Mouse (Mus musculus) kidney, embryonic 15.5 days (tissue): ENCODE results near the gene Rwdd2b. TPM values are rescaled to one million over a fixed set of nuclear protein-coding genes. Genes with fewer than 3 reads are reported as not detected.

ENCODE experiments used
- ATAC-seq: fragments of 200-750 bp; cut with Nextera tagmentation; replicated peaks from 2 replicates; pipeline ENCODE4 v1.8.0; 2017; ENCODE audit warnings: moderate TSS enrichment; ENCODE audit not compliant: low FRiP score
- H3K27ac ChIP-seq: fragments of 300-500 bp; sonication (generic); 2 replicates; pipeline ENCODE4 v1.5.1; 2015; ENCODE audit warnings: mild to moderate bottlenecking, inconsistent platforms
- H3K27me3 ChIP-seq: fragments of 300-500 bp; sonication (generic); 2 replicates; pipeline ENCODE4 v1.6.1; 2015; ENCODE audit warnings: inconsistent platforms
- H3K36me3 ChIP-seq: fragments of 300-500 bp; sonication (generic); 2 replicates; pipeline ENCODE4 v1.6.1; 2015; ENCODE audit warnings: inconsistent platforms
- H3K4me1 ChIP-seq: fragments of 300-500 bp; sonication (generic); 2 replicates; pipeline ENCODE4 v1.6.1; 2015; ENCODE audit warnings: inconsistent platforms
- H3K4me2 ChIP-seq: fragments of 300-500 bp; sonication (generic); 2 replicates; pipeline ENCODE4 v1.6.1; 2015; ENCODE audit warnings: moderate library complexity, mild to moderate bottlenecking, inconsistent platforms
- H3K4me3 ChIP-seq: fragments of 300-500 bp; sonication (generic); replicated peaks from 2 replicates; pipeline ENCODE4 v1.5.1; 2015; ENCODE audit warnings: mild to moderate bottlenecking, inconsistent platforms
- H3K9ac ChIP-seq: fragments of 300-500 bp; sonication (generic); 2 replicates; pipeline ENCODE4 v1.6.1; 2015; ENCODE audit warnings: mild to moderate bottlenecking, inconsistent platforms
- H3K9me3 ChIP-seq: fragments of 300-500 bp; sonication (generic); replicated peaks from 2 replicates; pipeline ENCODE4 v1.6.1; 2016; ENCODE audit warnings: inconsistent platforms
- WGBS: fragments of 180-500 bp; shearing (Covaris S2); methylation state at CpG from one replicate; pipeline ENCODE4 v1.1.7; 2015; ENCODE audit warnings: mixed read lengths; 5-methylcytosine and 5-hydroxymethylcytosine counted together
- polyA plus RNA-seq: library from polyadenylated mRNA; unstranded; fragments of >200 nt; fragmentation: Nextera tagmentation; extraction: Ambion mirVana; gene quantifications from 2 replicates; pipeline ENCODE4 v1.2.1, GENCODE M21; 2015

The Rwdd2b gene
- polyA plus RNA-seq, 1 experiment from 2014 or later, result 12.3 TPM

DNA sequence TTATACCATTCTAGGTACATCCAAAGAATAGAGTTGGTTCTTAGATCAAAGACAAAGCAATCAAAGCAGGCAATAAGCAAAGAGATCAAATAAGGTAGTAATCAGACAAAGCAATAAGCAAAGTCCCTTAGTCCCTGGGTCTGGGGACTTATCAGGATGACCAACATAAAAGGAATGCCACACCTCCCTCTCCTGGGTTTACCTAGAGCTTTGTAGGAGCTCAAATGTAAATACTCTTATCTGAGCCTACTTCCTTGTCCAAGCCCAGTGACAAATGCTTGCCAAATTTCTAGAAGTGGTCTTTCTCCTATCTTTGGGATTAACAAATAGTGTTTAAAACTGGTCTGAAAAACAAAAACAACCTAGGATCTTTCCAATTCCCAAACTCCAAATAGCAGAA, 2.9 kb upstream of the Rwdd2b start:
- no peak overlapping the region for H3K9ac ChIP-seq
- ATAC-seq, result no peak
- H3K4me3 ChIP-seq, result no peak overlapping the region
- no peak overlapping the region for H3K4me2 ChIP-seq
- H3K27me3 ChIP-seq, result no peaks in the 10 kb centered on the region
- H3K4me1 ChIP-seq, result peaks cover 16% of the 10 kb centered on the region
- H3K9me3 ChIP-seq, result no peaks in the 10 kb centered on the region
- no peaks in the 10 kb centered on the region for H3K36me3 ChIP-seq
- no peak overlapping the region for H3K27ac ChIP-seq

GRCm38 (mm10) chr16:87442291-87442690, 1.9 kb upstream of the Rwdd2b start:
- no peak overlapping the region for H3K9ac ChIP-seq
- no peak overlapping the region for H3K4me3 ChIP-seq
- H3K27ac ChIP-seq, result no peak overlapping the region
- no peak for ATAC-seq
- H3K9me3 ChIP-seq, result no peaks in the 10 kb centered on the region
- H3K27me3 ChIP-seq, result no peaks in the 10 kb centered on the region
- 42% methylated on average over 5 of the region's 5 CpGs for WGBS
- H3K4me1 ChIP-seq, result peaks cover 16% of the 10 kb centered on the region
- no peaks in the 10 kb centered on the region for H3K36me3 ChIP-seq
- no peak overlapping the region for H3K4me2 ChIP-seq

DNA sequence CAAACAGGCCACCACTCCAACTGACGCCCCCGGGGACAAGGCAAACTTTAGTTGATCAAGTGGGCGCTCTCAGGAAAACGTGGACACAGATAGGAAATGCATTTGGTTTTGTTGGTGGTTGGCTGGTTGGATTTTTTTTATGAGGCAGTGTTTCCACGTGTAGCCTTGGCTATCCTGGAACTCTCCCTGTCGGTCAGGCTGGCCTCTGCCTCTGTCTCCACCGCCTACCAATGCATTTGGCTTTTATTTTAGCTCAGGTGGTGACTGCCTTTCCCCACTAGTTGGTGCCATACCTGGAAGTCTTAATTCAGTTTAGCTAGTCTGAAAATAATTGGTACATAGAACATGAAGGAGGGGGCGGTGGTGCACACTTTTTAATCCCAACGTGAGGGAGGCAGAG, 716 bp upstream of the Rwdd2b start:
- Histone ChIP-seq H3K9me3 (no peaks in the 10 kb centered on the region), H3K4me1 (peaks cover 16% of the 10 kb centered on the region), H3K27ac (no peak overlapping the region; the same call in 1 of the 2 replicates), H3K36me3 (no peaks in the 10 kb centered on the region), H3K4me2 (peak overlapping the region; percentile 80), H3K9ac (peak overlapping the region; percentile 84), H3K4me3 (peak overlapping the region; percentile 94), H3K27me3 (no peaks in the 10 kb centered on the region)
- ATAC-seq, result no peak
- WGBS, result 26% methylated on average over 9 of the region's 9 CpGs

DNA sequence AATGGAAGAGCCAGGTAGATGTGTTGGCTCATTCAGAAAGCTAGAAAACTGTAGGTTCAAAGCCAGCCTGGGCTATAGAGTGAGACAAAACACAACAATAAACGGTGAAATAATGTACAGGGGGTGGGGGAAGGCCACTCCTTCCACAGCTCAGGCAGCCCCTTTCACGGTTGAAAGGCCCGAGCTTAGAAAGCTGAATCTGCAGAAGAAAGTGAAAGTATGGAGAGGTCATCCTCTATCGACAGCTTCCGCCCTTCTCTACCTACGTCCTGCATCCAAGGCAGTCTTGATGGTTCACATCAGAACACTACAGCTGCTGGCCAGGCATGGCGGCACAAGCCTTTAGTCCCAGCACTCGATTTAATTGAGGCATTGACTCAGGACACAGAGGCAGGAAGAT, 1.7 kb downstream of the Rwdd2b start:
- H3K4me3 ChIP-seq, result no peak overlapping the region
- no peak overlapping the region for H3K4me2 ChIP-seq
- no peaks in the 10 kb centered on the region for H3K9me3 ChIP-seq
- peaks cover 16% of the 10 kb centered on the region for H3K4me1 ChIP-seq
- no peak for ATAC-seq
- no peaks in the 10 kb centered on the region for H3K36me3 ChIP-seq
- H3K27ac ChIP-seq, result no peak overlapping the region
- 88% methylated on average over 8 of the region's 8 CpGs for WGBS
- H3K27me3 ChIP-seq, result no peaks in the 10 kb centered on the region
- no peak overlapping the region for H3K9ac ChIP-seq

DNA sequence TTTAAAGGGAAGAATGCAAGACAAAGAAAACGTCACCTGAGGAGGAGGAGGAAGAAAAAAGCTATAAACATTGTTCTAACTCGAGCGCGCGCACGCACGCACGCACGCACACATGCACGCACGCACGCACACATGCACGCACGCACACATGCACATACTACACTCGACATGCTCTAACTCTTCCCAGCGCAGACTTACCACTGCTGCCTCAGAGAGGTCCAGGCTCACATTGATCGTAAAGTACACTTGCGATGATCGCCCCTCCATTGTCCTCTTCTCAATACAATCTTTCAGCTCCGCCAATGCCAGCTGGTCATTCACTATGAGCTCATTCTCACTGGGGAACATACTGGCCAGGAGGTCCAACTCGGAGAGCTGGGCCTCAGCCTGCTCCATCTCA, 3.3 kb downstream of the Rwdd2b start:
- Histone ChIP-seq H3K27ac (no peak overlapping the region), H3K4me3 (no peak overlapping the region), H3K9me3 (no peaks in the 10 kb centered on the region), H3K27me3 (no peaks in the 10 kb centered on the region), H3K4me2 (no peak overlapping the region), H3K4me1 (peaks cover 16% of the 10 kb centered on the region), H3K9ac (no peak overlapping the region), H3K36me3 (no peaks in the 10 kb centered on the region)
- 92% methylated on average over 21 of the region's 21 CpGs for WGBS
- ATAC-seq, result no peak

DNA sequence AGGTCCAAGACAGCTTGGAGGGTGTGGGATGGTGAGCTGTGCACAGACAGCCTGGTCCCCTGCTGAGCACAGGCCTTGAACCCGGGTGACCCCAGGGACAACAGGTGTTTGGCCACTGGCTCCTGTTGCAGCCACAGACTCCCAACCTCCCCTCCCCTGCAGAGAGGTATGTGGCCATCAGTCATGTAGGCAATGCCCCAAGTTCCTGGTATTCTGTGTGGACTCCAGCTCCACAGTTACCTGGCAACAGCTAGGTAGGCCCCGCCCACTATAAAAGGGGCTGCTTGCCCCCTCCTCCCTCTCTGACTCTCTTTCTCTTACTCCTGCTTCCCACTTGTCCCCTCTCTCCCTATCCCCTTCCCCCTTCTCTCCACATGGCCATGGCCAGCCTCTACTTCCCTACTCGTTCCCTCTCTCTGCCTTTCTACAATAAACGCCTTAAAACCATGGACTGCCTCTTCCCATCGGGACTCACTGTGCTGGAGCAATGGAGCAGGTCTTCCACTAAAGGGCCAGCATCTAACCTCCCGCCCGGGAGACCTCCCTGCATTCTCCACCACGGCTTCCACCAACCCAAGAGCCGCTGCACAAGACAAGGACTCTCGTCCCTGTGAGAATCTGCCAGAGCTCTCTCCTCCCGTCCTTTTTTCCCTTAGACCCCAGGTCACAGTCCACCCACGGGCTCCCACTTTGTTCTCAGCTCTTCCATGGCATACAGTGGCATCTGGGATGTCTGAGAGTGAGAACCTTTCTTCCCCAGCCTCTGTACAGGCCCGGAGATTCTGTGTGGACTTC, 4.8 kb downstream of the Rwdd2b start:
- WGBS, result 86% methylated on average over 13 of the region's 13 CpGs
- Histone ChIP-seq H3K36me3 (no peaks in the 10 kb centered on the region), H3K4me2 (no peak overlapping the region), H3K27ac (no peak overlapping the region), H3K9me3 (no peaks in the 10 kb centered on the region), H3K9ac (no peak overlapping the region), H3K27me3 (no peaks in the 10 kb centered on the region), H3K4me1 (peaks cover 12% of the 10 kb centered on the region), H3K4me3 (no peak overlapping the region)
- ATAC-seq, result no peak

- 85% methylated on average over 6 of the region's 6 CpGs for WGBS
- Histone ChIP-seq H3K4me3 (no peak overlapping the region), H3K27ac (no peak overlapping the region), H3K9ac (no peak overlapping the region), H3K9me3 (no peaks in the 10 kb centered on the region), H3K27me3 (no peaks in the 10 kb centered on the region), H3K4me1 (peaks cover 12% of the 10 kb centered on the region), H3K36me3 (no peaks in the 10 kb centered on the region), H3K4me2 (no peak overlapping the region)
- no peak for ATAC-seq
Observed at GRCm38 (mm10) chr16:87434946-87435345, 5.4 kb downstream of the Rwdd2b start.

DNA sequence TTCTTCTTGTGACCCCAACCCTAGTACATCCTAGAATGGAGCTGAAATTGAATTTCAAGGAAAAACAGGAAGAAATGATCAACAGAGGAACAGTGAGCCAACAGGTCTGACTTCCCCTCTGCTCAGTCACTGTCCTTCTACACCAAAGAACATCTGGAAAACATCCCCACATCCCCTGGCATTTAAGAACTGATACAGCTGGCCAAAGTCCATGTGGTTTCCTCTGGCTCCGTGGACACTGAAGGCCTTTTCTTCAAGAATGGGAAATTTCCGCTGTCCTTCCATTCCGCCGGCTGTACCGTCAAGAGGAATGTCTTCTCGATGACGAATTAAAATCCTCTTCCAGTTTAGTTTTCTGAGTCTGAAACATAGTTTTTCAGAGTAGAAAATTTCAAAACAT, 6.1 kb downstream of the Rwdd2b start:
- H3K4me2 ChIP-seq, result no peak overlapping the region
- no peak for ATAC-seq
- no peak overlapping the region for H3K9ac ChIP-seq
- 92% methylated on average over 7 of the region's 7 CpGs for WGBS
- H3K9me3 ChIP-seq, result no peaks in the 10 kb centered on the region
- H3K4me1 ChIP-seq, result peaks cover 7% of the 10 kb centered on the region; the same call in 1 of the 2 replicates
- no peaks in the 10 kb centered on the region for H3K36me3 ChIP-seq
- H3K4me3 ChIP-seq, result no peak overlapping the region
- H3K27me3 ChIP-seq, result no peaks in the 10 kb centered on the region
- H3K27ac ChIP-seq, result no peak overlapping the region

- no peaks in the 10 kb centered on the region for H3K27me3 ChIP-seq
- peak within 1 kb of the TSS; percentile 75; the same call in 1 of the 2 replicates for H3K27ac ChIP-seq
- H3K4me3 ChIP-seq, result peak within 1 kb of the TSS; percentile 97
- ATAC-seq, result peak; percentile 99
- H3K9me3 ChIP-seq, result no peaks in the 10 kb centered on the region
- peaks cover 7% of the 10 kb centered on the region; the same call in 1 of the 2 replicates for H3K4me1 ChIP-seq
- WGBS, result under 1% methylated on average over 56 of the region's 56 CpGs
- H3K36me3 ChIP-seq, result peaks cover 2% of the 10 kb centered on the region; the same call in 1 of the 2 replicates
- H3K9ac ChIP-seq, result peak within 1 kb of the TSS; percentile 74
- peak within 1 kb of the TSS; percentile 79 for H3K4me2 ChIP-seq
Observed at GRCm38 (mm10) chr16:87432033-87432814, 8.1 kb downstream of the Rwdd2b start, which contains the start of gene Ltn1. Ltn1 (minus strand) TSS chr16:87432612.

DNA sequence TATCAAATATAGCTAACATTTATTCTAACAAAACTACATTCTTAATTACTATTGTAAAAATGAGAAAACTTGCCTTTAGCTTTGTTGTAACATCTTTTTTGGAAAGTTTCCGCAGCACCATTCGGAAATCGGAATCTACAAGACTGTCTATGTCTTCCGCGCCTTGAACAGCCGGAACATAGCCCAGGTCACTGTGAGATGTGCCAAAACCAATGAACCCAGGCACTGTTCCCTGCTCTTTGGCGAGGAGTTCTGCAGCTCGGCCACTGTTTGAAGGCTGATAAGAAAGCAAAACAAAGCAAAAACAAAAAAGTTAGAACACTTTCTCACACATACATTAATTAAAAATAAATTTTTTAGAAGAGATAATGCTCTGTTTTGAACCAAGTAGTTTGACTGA, 12.9 kb downstream of the Rwdd2b start:
- Histone ChIP-seq H3K4me1 (peaks cover 7% of the 10 kb centered on the region; the same call in 1 of the 2 replicates), H3K9ac (no peak overlapping the region), H3K4me2 (no peak overlapping the region), H3K27me3 (no peaks in the 10 kb centered on the region), H3K4me3 (no peak overlapping the region), H3K36me3 (peaks cover 48% of the 10 kb centered on the region), H3K27ac (no peak overlapping the region), H3K9me3 (no peaks in the 10 kb centered on the region)
- WGBS, result 93% methylated on average over 8 of the region's 8 CpGs
- no peak for ATAC-seq

GRCm38 (mm10) chr16:87420662-87421061, 19.7 kb downstream of the Rwdd2b start:
- Histone ChIP-seq H3K4me2 (no peak overlapping the region), H3K9ac (no peak overlapping the region), H3K4me3 (no peak overlapping the region), H3K27ac (no peak overlapping the region), H3K27me3 (no peaks in the 10 kb centered on the region), H3K36me3 (peaks cover 98% of the 10 kb centered on the region), H3K4me1 (no peaks in the 10 kb centered on the region), H3K9me3 (peaks cover 6% of the 10 kb centered on the region; the same call in 1 of the 2 replicates)
- WGBS, result 94% methylated on average over 8 of the region's 8 CpGs
- ATAC-seq, result no peak

GRCm38 (mm10) chr16:87405001-87405400, 35.4 kb downstream of the Rwdd2b start:
- WGBS, result 84% methylated on average over 3 of the region's 3 CpGs
- no peaks in the 10 kb centered on the region for H3K4me1 ChIP-seq

More at GRCm38 (mm10) chr16:87405001-87405400, 35.4 kb downstream of the Rwdd2b start:
- Histone ChIP-seq H3K9ac (no peak overlapping the region), H3K9me3 (no peaks in the 10 kb centered on the region), H3K27ac (no peak overlapping the region), H3K36me3 (peaks cover 89% of the 10 kb centered on the region), H3K4me2 (no peak overlapping the region), H3K27me3 (no peaks in the 10 kb centered on the region), H3K4me3 (no peak overlapping the region)
- no peak for ATAC-seq
